Mouse (Mus musculus): ENCODE data around the gene Tcta.

DNA sequence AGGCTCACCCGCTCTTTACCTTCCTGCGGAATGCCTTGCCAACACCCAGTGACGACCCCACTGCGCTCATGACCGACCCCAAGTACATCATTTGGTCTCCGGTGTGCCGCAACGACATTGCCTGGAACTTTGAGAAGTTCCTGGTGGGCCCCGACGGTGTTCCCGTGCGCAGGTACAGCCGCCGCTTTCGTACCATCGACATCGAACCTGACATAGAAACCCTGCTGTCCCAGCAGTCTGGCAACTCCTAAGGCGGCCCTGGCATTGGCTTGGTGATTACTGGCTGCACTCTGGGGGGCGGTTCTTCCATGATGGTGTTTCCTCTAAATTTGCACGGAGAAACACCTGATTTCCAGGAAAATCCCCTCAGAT lies 33.9 kb upstream of the Tcta start:
- TF ChIP-seq CTCF (IDR thresholded peaks at IDR 0.05; ENCODE audit: low read depth) (no peak), EP300 (IDR thresholded peaks at IDR 0.05; ENCODE audit: low read depth) (no peak)

Measured in heart, postnatal 0 days (tissue).